Mouse (Mus musculus): ENCODE results near the gene Tmem131l. TPM values are rescaled to one million over a fixed set of nuclear protein-coding genes. Genes with fewer than 3 reads are reported as not detected.

Gene Tmem131l
- polyA plus RNA-seq, 1 experiment from 2014 or later = 35.1 TPM

DNA sequence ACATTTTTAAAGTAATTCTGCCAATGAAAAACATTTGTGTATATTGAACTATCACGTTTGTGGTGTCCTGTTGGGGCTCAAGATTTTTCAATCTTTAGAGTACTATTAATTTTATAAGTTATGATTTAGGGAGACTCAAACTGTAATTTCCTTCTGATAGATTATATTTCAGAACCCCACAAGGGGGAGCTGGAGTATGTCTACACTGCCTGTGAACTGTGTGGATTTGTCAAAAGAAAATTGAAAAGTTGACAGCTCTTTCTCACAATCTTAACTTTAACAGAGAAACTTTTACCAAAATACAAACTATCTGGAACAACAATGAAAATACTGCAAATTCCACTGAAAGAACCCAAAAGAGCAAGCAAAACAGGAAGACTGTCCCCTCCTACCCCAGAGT, 93.1 kb downstream of the Tmem131l start:
- H3K9ac ChIP-seq (replicated peaks; ENCODE audit: low read length) = no peak overlapping the region
- H3K36me3 ChIP-seq (ENCODE audit: insufficient read depth, low read length) = peaks cover 6% of the 10 kb centered on the region
- WGBS = 70% methylated on average over 1 of the region's 1 CpGs
- H3K27ac ChIP-seq (ENCODE audit: low read length) = no peak overlapping the region
- no peaks in the 10 kb centered on the region for H3K4me1 ChIP-seq (ENCODE audit: insufficient read depth, low read length)
- H3K9me3 ChIP-seq (ENCODE audit: low read length) = no peaks in the 10 kb centered on the region
- no peak overlapping the region for H3K4me2 ChIP-seq (replicated peaks; ENCODE audit: low read depth, low read length)
- no peaks in the 10 kb centered on the region for H3K27me3 ChIP-seq (ENCODE audit: insufficient read depth, low read length)
- no peak overlapping the region for H3K4me3 ChIP-seq (ENCODE audit: low read length)
- no peak for ATAC-seq (ENCODE audit: low FRiP score, low TSS enrichment)

DNA sequence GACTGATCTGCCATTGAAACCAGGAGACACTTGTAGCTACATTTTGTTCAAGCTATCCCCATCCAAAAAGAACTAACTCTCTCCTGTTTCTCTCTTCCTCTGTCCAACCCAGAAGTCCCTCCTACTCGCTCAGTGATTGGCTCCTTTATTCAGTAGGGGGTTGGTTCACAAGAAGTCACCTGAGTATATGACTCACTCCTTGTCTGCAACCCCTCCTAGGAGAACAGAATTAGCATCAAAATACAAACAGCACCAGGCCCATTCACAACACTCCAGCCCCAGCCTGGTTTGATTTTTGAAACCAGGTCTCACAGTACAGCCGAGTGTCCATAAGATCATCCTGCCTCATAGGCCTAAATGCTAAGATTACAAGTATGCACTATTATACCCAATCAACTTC, 96.3 kb downstream of the Tmem131l start:
- WGBS = 84% methylated on average over 2 of the region's 2 CpGs
- no peak overlapping the region for H3K4me3 ChIP-seq (ENCODE audit: low read length)
- no peak overlapping the region for H3K9ac ChIP-seq (replicated peaks; ENCODE audit: low read length)
- ATAC-seq (ENCODE audit: low FRiP score, low TSS enrichment) = no peak
- no peak overlapping the region for H3K4me2 ChIP-seq (replicated peaks; ENCODE audit: low read depth, low read length)
- peaks cover 5% of the 10 kb centered on the region; the same call in 1 of the 2 replicates for H3K4me1 ChIP-seq (ENCODE audit: insufficient read depth, low read length)
- H3K36me3 ChIP-seq (ENCODE audit: insufficient read depth, low read length) = peaks cover 9% of the 10 kb centered on the region
- H3K9me3 ChIP-seq (ENCODE audit: low read length) = no peaks in the 10 kb centered on the region
- no peak overlapping the region for H3K27ac ChIP-seq (ENCODE audit: low read length)
- H3K27me3 ChIP-seq (ENCODE audit: insufficient read depth, low read length) = no peaks in the 10 kb centered on the region

DNA sequence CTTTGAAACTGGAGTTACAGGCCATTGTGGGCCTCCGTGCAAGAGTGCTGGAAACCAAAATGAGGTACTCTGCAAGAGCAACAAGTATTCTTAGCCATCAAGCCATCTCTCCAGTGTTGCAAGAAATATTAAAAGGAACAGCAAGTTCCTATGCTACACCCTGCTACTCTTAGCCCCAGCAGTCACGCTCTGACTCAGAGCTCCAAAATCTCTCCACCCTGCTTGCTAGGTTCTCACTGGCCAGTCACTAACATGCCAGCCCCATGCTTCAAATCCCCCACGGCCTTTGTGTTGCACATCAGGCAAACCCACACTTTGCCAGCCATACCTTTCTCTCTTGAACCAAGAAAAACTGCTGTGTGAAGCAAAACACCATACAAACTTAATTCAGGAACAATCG, 96.8 kb downstream of the Tmem131l start:
- no peaks in the 10 kb centered on the region for H3K9me3 ChIP-seq (ENCODE audit: low read length)
- no peak overlapping the region for H3K4me3 ChIP-seq (ENCODE audit: low read length)
- H3K36me3 ChIP-seq (ENCODE audit: insufficient read depth, low read length) = peaks cover 9% of the 10 kb centered on the region
- no peaks in the 10 kb centered on the region for H3K27me3 ChIP-seq (ENCODE audit: insufficient read depth, low read length)
- WGBS = 86% methylated on average over 4 of the region's 4 CpGs
- H3K27ac ChIP-seq (ENCODE audit: low read length) = no peak overlapping the region
- H3K9ac ChIP-seq (replicated peaks; ENCODE audit: low read length) = no peak overlapping the region
- no peak overlapping the region for H3K4me2 ChIP-seq (replicated peaks; ENCODE audit: low read depth, low read length)
- no peak for ATAC-seq (ENCODE audit: low FRiP score, low TSS enrichment)
- H3K4me1 ChIP-seq (ENCODE audit: insufficient read depth, low read length) = peaks cover 5% of the 10 kb centered on the region; the same call in 1 of the 2 replicates

DNA sequence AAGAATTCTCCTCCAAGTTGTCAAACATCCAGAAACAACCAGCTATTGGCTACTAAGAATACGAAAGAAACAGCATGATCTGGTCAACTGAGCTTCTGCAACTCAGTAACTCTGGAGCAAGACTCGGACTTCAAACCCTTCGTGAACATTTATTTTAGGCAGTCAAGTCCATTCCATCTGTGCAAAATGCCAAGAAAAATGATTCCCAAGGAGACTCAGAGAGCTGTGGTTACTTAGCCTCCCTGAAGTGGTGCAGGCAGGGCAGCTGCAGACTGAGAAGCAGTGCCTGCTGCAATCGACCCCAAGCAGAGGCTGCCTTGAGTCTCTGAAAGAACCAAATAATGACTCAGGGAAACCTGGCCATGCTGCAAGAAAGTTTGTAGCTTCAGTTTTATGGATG, 98.1 kb downstream of the Tmem131l start:
- ATAC-seq (ENCODE audit: low FRiP score, low TSS enrichment) = no peak
- Histone ChIP-seq H3K4me2 (replicated peaks; ENCODE audit: low read depth, low read length) (no peak overlapping the region), H3K4me1 (ENCODE audit: insufficient read depth, low read length) (peaks cover 5% of the 10 kb centered on the region; the same call in 1 of the 2 replicates), H3K4me3 (ENCODE audit: low read length) (no peak overlapping the region), H3K27me3 (ENCODE audit: insufficient read depth, low read length) (no peaks in the 10 kb centered on the region), H3K9me3 (ENCODE audit: low read length) (no peaks in the 10 kb centered on the region), H3K36me3 (ENCODE audit: insufficient read depth, low read length) (peaks cover 9% of the 10 kb centered on the region), H3K27ac (ENCODE audit: low read length) (no peak overlapping the region), H3K9ac (replicated peaks; ENCODE audit: low read length) (no peak overlapping the region)
- WGBS = 82% methylated on average over 4 of the region's 4 CpGs

DNA sequence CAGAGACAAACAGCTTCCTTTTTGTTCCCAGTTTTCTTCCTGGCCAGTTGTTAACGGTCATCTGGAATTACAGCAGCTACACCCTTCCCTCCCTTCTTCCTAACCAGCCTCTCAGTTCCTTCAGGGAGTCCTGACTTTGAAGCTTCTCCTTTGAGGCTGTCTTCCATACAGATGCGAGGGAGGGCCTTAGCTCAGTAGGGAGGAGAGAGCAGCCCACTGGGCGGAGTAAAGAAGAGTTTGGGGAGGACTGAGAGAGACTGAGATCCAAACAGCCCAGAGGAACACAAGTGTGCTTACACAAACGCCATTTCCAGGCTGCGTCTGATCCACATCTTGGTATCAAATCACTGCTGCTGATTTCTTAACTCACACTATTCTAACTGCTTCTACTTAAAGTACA, 101.1 kb downstream of the Tmem131l start:
- WGBS = 28% methylated on average over 5 of the region's 5 CpGs
- Histone ChIP-seq H3K9ac (replicated peaks; ENCODE audit: low read length) (no peak overlapping the region; the same call in 1 of the 2 replicates), H3K27ac (ENCODE audit: low read length) (no peak overlapping the region), H3K4me2 (replicated peaks; ENCODE audit: low read depth, low read length) (no peak overlapping the region), H3K36me3 (ENCODE audit: insufficient read depth, low read length) (peaks cover 12% of the 10 kb centered on the region; the same call in 1 of the 2 replicates), H3K4me1 (ENCODE audit: insufficient read depth, low read length) (peaks cover 8% of the 10 kb centered on the region; the same call in 1 of the 2 replicates), H3K4me3 (ENCODE audit: low read length) (no peak overlapping the region), H3K27me3 (ENCODE audit: insufficient read depth, low read length) (no peaks in the 10 kb centered on the region), H3K9me3 (ENCODE audit: low read length) (no peaks in the 10 kb centered on the region)
- peak; percentile 84 for ATAC-seq (ENCODE audit: low FRiP score, low TSS enrichment)

DNA sequence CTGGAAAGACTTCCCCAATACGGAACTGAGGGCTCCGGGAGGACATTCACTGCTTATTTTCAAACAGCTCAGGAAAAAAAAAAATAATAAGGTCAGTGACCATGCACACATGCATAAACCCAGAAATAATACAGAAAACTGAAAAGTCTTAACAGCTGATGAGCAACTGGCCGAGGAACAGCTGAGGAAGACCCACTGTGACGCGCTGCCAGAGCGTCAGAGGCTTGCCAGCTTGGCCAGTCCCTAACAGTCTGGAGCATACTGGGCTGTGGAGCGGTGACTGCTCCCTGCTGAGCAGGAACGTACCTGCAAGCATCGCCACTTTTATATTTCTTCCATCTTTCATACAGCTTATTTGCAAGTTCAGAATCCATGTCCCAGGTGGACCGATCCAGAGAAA, 105.5 kb downstream of the Tmem131l start:
- Histone ChIP-seq H3K27ac (ENCODE audit: low read length) (no peak overlapping the region), H3K4me1 (ENCODE audit: insufficient read depth, low read length) (peaks cover 8% of the 10 kb centered on the region; the same call in 1 of the 2 replicates), H3K27me3 (ENCODE audit: insufficient read depth, low read length) (no peaks in the 10 kb centered on the region), H3K4me3 (ENCODE audit: low read length) (no peak overlapping the region), H3K4me2 (replicated peaks; ENCODE audit: low read depth, low read length) (no peak overlapping the region), H3K36me3 (ENCODE audit: insufficient read depth, low read length) (peaks cover 40% of the 10 kb centered on the region), H3K9me3 (ENCODE audit: low read length) (no peaks in the 10 kb centered on the region), H3K9ac (replicated peaks; ENCODE audit: low read length) (no peak overlapping the region)
- 96% methylated on average over 10 of the region's 10 CpGs for WGBS
- ATAC-seq (ENCODE audit: low FRiP score, low TSS enrichment) = no peak

DNA sequence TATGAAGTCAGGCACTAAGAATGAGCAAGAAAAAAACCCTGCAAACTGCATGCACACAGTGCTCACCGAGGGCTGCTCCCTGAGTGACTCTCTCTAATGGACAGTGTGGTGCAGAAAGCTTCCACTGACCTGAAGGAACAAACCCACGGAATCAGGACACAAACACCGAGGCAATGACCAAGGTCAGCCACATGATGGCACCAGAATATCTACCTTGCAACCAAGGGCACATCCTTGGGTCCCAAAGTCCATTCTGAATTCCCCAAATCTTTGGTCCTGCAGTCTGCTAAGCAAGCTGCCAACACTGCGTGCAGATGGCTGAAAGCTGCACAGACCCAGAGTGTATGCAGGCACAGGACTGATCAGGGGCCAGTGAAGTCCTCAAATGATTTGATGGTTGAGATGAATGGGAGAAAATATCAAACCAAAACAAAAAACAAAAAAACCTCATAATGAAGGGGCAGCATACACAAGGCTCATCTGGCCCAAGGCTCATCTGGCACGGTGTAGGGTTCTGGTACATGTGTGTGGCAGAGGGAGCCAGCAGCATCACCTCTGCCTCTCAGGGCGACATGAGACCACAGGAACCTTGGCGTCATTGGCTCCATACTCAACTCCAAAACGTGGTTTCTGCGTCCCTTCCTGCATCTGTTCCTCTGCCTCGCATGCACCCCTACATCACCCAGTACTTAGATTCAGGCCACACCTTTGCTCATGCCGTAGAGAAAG, 124.0 kb downstream of the Tmem131l start:
- Histone ChIP-seq H3K27ac (ENCODE audit: low read length) (no peak overlapping the region), H3K9ac (replicated peaks; ENCODE audit: low read length) (no peak overlapping the region), H3K4me3 (ENCODE audit: low read length) (no peak overlapping the region), H3K9me3 (ENCODE audit: low read length) (no peaks in the 10 kb centered on the region), H3K36me3 (ENCODE audit: insufficient read depth, low read length) (peaks cover 21% of the 10 kb centered on the region), H3K4me1 (ENCODE audit: insufficient read depth, low read length) (no peaks in the 10 kb centered on the region), H3K27me3 (ENCODE audit: insufficient read depth, low read length) (no peaks in the 10 kb centered on the region), H3K4me2 (replicated peaks; ENCODE audit: low read depth, low read length) (no peak overlapping the region)
- WGBS = 79% methylated on average over 11 of the region's 11 CpGs
- no peak; the same call in 1 of the 2 replicates for ATAC-seq (ENCODE audit: low FRiP score, low TSS enrichment)

DNA sequence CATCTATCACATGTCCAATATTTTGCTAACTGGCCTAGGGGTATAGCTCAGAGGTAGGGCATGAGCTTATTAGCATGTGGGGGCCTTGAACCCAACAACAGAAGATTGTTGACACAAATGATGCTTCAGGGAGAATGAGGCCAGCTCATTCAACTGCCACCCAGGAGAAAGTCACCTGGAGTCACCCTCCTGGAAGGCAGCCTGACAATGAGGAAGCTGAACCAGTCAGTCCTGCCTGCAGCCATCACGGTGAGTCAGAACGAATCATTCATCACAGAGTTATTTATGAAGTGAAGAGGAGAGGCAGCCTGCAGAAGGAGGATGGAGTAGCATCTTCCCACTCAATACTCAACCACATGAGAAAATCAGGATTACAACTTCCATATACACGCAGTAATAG, 124.9 kb downstream of the Tmem131l start:
- Histone ChIP-seq H3K9ac (replicated peaks; ENCODE audit: low read length) (no peak overlapping the region), H3K9me3 (ENCODE audit: low read length) (no peaks in the 10 kb centered on the region), H3K4me3 (ENCODE audit: low read length) (no peak overlapping the region), H3K27me3 (ENCODE audit: insufficient read depth, low read length) (no peaks in the 10 kb centered on the region), H3K36me3 (ENCODE audit: insufficient read depth, low read length) (peaks cover 25% of the 10 kb centered on the region), H3K27ac (ENCODE audit: low read length) (no peak overlapping the region), H3K4me2 (replicated peaks; ENCODE audit: low read depth, low read length) (no peak overlapping the region), H3K4me1 (ENCODE audit: insufficient read depth, low read length) (no peaks in the 10 kb centered on the region)
- WGBS = 80% methylated on average over 3 of the region's 3 CpGs
- no peak for ATAC-seq (ENCODE audit: low FRiP score, low TSS enrichment)

DNA sequence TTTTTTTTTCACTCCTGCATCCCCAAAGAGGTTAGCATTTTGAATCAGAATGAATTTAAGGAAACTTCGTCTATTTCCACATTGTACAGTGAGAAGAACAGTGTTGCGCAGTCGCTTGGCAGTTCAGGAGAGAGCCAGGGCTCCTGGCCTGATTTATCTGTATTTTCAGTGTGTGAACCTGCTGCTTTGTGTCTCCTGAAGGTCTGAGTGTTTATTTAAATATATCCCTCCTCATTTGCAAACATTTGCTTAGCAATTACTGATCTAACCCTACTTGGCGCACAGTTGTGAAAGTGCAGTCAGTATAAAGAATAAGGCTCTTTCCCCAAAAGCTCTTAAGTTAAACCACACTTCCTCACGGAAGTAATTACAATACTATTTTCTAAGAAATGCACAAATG, 129.3 kb downstream of the Tmem131l start:
- ATAC-seq (ENCODE audit: low FRiP score, low TSS enrichment) = no peak
- 88% methylated on average over 5 of the region's 5 CpGs for WGBS
- H3K4me2 ChIP-seq (replicated peaks; ENCODE audit: low read depth, low read length) = no peak overlapping the region
- H3K36me3 ChIP-seq (ENCODE audit: insufficient read depth, low read length) = peaks cover 22% of the 10 kb centered on the region
- H3K9me3 ChIP-seq (ENCODE audit: low read length) = no peaks in the 10 kb centered on the region
- no peaks in the 10 kb centered on the region for H3K4me1 ChIP-seq (ENCODE audit: insufficient read depth, low read length)
- H3K27me3 ChIP-seq (ENCODE audit: insufficient read depth, low read length) = no peaks in the 10 kb centered on the region
- no peak overlapping the region for H3K27ac ChIP-seq (ENCODE audit: low read length)
- H3K9ac ChIP-seq (replicated peaks; ENCODE audit: low read length) = no peak overlapping the region
- H3K4me3 ChIP-seq (ENCODE audit: low read length) = no peak overlapping the region

DNA sequence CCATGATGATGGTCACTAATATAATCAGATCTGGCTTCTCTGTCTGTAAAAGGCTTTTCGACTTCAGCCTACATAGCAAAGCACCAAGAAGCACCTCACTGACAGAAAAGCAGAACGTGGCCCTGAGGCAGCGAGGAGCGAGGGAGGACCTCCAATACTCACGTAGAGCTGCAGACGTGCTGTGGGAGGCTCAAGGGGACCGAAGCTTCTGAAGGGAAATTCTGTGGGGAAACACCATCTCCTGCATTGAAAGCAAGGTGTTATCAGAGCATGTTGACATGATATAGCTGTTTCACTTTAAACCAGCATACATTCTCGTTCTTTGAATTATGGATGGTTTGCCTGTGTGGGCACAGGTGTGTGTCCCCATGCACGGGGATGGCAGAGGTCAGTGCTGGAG, 133.8 kb downstream of the Tmem131l start:
- Histone ChIP-seq H3K4me3 (ENCODE audit: low read length) (no peak overlapping the region), H3K27ac (ENCODE audit: low read length) (no peak overlapping the region), H3K4me2 (replicated peaks; ENCODE audit: low read depth, low read length) (no peak overlapping the region), H3K27me3 (ENCODE audit: insufficient read depth, low read length) (no peaks in the 10 kb centered on the region), H3K4me1 (ENCODE audit: insufficient read depth, low read length) (0 out of 2 replicates have a peak, but pooled peaks cover 4% of the 10 kb centered on the region), H3K9ac (replicated peaks; ENCODE audit: low read length) (no peak overlapping the region), H3K9me3 (ENCODE audit: low read length) (no peaks in the 10 kb centered on the region), H3K36me3 (ENCODE audit: insufficient read depth, low read length) (peaks cover 55% of the 10 kb centered on the region)
- ATAC-seq (ENCODE audit: low FRiP score, low TSS enrichment) = no peak
- 93% methylated on average over 9 of the region's 9 CpGs for WGBS

Measured in kidney, embryonic 16.5 days (tissue).